Mouse (Mus musculus) neural tube, embryonic 13.5 days (tissue): ENCODE data around the gene Ankrd1. TPM values are rescaled to one million over a fixed set of nuclear protein-coding genes. Genes with fewer than 3 reads are reported as not detected.

Source experiments
- ATAC-seq: fragments of 200-750 bp; cut with Nextera tagmentation; 2 replicates; pipeline ENCODE4 v1.8.0; 2017; ENCODE audit warnings: low read depth, mild to moderate bottlenecking, moderate TSS enrichment, moderate library complexity
- H3K27ac ChIP-seq: fragments of 300-500 bp; sonication (generic); replicated peaks from 2 replicates; pipeline ENCODE4 v1.5.1; 2015; ENCODE audit warnings: moderate library complexity, mild to moderate bottlenecking, inconsistent platforms
- H3K27me3 ChIP-seq: fragments of 300-500 bp; sonication (generic); 2 replicates; pipeline ENCODE4 v1.6.1; 2015; ENCODE audit warnings: mild to moderate bottlenecking, inconsistent platforms
- H3K36me3 ChIP-seq: fragments of 300-500 bp; sonication (generic); 2 replicates; pipeline ENCODE4 v1.6.1; 2015; ENCODE audit warnings: mild to moderate bottlenecking, inconsistent platforms
- H3K4me1 ChIP-seq: fragments of 300-500 bp; sonication (generic); replicated peaks from 2 replicates; pipeline ENCODE4 v1.6.1; 2015; ENCODE audit warnings: inconsistent platforms
- H3K4me2 ChIP-seq: fragments of 300-500 bp; sonication (generic); 2 replicates; pipeline ENCODE4 v1.6.1; 2015; ENCODE audit warnings: inconsistent platforms, mild to moderate bottlenecking, moderate library complexity
- H3K4me3 ChIP-seq: fragments of 300-500 bp; sonication (generic); 2 replicates; pipeline ENCODE4 v1.5.1; 2015; ENCODE audit warnings: mild to moderate bottlenecking, inconsistent platforms
- H3K9ac ChIP-seq: fragments of 300-500 bp; sonication (generic); 2 replicates; pipeline ENCODE4 v1.6.1; 2015; ENCODE audit warnings: moderate library complexity, mild to moderate bottlenecking, inconsistent platforms
- H3K9me3 ChIP-seq: fragments of 300-500 bp; sonication (generic); 2 replicates; pipeline ENCODE4 v1.6.1; 2016; ENCODE audit warnings: inconsistent platforms
- WGBS: fragments of 180-500 bp; shearing (Covaris S2); methylation state at CpG from one replicate; pipeline ENCODE4 v1.1.7; 2015; 5-methylcytosine and 5-hydroxymethylcytosine counted together
- polyA plus RNA-seq: library from polyadenylated mRNA; unstranded; fragments of >200 nt; fragmentation: Nextera tagmentation; extraction: Ambion mirVana; gene quantifications from 2 replicates; pipeline ENCODE4 v1.2.1, GENCODE M21; 2015

The Ankrd1 gene
- polyA plus RNA-seq, 1 experiment from 2014 or later: 0.38 TPM

- H3K9me3 ChIP-seq: no peaks in the 10 kb centered on the region
- H3K4me2 ChIP-seq: no peak overlapping the region
- H3K4me1 ChIP-seq: no peaks in the 10 kb centered on the region
- ATAC-seq: no peak
- H3K4me3 ChIP-seq: no peak overlapping the region
- 92% methylated on average over 5 of the region's 5 CpGs for WGBS
- H3K27me3 ChIP-seq: no peaks in the 10 kb centered on the region
- H3K27ac ChIP-seq: no peak overlapping the region
- H3K36me3 ChIP-seq: peaks cover 48% of the 10 kb centered on the region
- H3K9ac ChIP-seq: no peak overlapping the region
Observed at GRCm38 (mm10) chr19:36103909-36104308, 16.0 kb downstream of the Ankrd1 start.

- Histone ChIP-seq H3K9ac (no peak overlapping the region), H3K27me3 (no peaks in the 10 kb centered on the region), H3K4me2 (no peak overlapping the region), H3K4me1 (no peaks in the 10 kb centered on the region), H3K9me3 (no peaks in the 10 kb centered on the region), H3K36me3 (peaks cover 89% of the 10 kb centered on the region), H3K4me3 (no peak overlapping the region), H3K27ac (no peak overlapping the region)
- WGBS: 81% methylated on average over 7 of the region's 7 CpGs
- no peak for ATAC-seq
Observed at GRCm38 (mm10) chr19:36098916-36099315, 21.0 kb downstream of the Ankrd1 start.

GRCm38 (mm10) chr19:36098265-36098664, 21.6 kb downstream of the Ankrd1 start:
- ATAC-seq: no peak
- H3K4me1 ChIP-seq: no peaks in the 10 kb centered on the region
- no peak overlapping the region for H3K4me2 ChIP-seq
- no peaks in the 10 kb centered on the region for H3K27me3 ChIP-seq
- H3K4me3 ChIP-seq: no peak overlapping the region
- H3K9me3 ChIP-seq: no peaks in the 10 kb centered on the region
- H3K36me3 ChIP-seq: peaks cover 89% of the 10 kb centered on the region
- no peak overlapping the region for H3K9ac ChIP-seq
- WGBS: 85% methylated on average over 1 of the region's 1 CpGs
- no peak overlapping the region for H3K27ac ChIP-seq

- Histone ChIP-seq H3K4me1 (no peaks in the 10 kb centered on the region), H3K9ac (no peak overlapping the region), H3K9me3 (no peaks in the 10 kb centered on the region), H3K36me3 (peaks cover 88% of the 10 kb centered on the region), H3K27me3 (no peaks in the 10 kb centered on the region), H3K4me2 (no peak overlapping the region), H3K27ac (no peak overlapping the region), H3K4me3 (no peak overlapping the region)
- WGBS: 87% methylated on average over 3 of the region's 3 CpGs
- ATAC-seq: no peak
Observed at GRCm38 (mm10) chr19:36097194-36097593, 22.7 kb downstream of the Ankrd1 start.

GRCm38 (mm10) chr19:36090781-36091180, 29.1 kb downstream of the Ankrd1 start:
- H3K36me3 ChIP-seq: peaks cover 69% of the 10 kb centered on the region
- ATAC-seq: no peak
- no peaks in the 10 kb centered on the region for H3K27me3 ChIP-seq
- H3K9me3 ChIP-seq: no peaks in the 10 kb centered on the region
- no peaks in the 10 kb centered on the region for H3K4me1 ChIP-seq
- H3K4me3 ChIP-seq: no peak overlapping the region
- H3K9ac ChIP-seq: no peak overlapping the region
- 54% methylated on average over 5 of the region's 5 CpGs for WGBS
- H3K27ac ChIP-seq: no peak overlapping the region
- no peak overlapping the region for H3K4me2 ChIP-seq

GRCm38 (mm10) chr19:36083262-36084225, 36.4 kb downstream of the Ankrd1 start, which contains the start of gene Rpp30:
Gene Rpp30, plus strand, starts transcription at chr19:36083716.
- Histone ChIP-seq H3K36me3 (peaks cover 7% of the 10 kb centered on the region), H3K4me3 (peak within 1 kb of the TSS; percentile 86), H3K4me1 (peaks cover 13% of the 10 kb centered on the region), H3K27me3 (peaks cover 5% of the 10 kb centered on the region; the same call in 1 of the 2 replicates), H3K9ac (peak within 1 kb of the TSS; percentile 85), H3K4me2 (peak within 1 kb of the TSS; percentile 94), H3K9me3 (no peaks in the 10 kb centered on the region), H3K27ac (peak within 1 kb of the TSS; percentile 76)
- peak; percentile 97 for ATAC-seq
- 2% methylated on average over 34 of the region's 34 CpGs for WGBS

GRCm38 (mm10) chr19:36082606-36083261, 37.2 kb downstream of the Ankrd1 start:
- peak; percentile 87 for ATAC-seq
- Histone ChIP-seq H3K9ac (peak overlapping the region; percentile 85), H3K27me3 (peaks cover 5% of the 10 kb centered on the region; the same call in 1 of the 2 replicates), H3K36me3 (no peaks in the 10 kb centered on the region), H3K4me1 (peaks cover 13% of the 10 kb centered on the region), H3K4me2 (peak overlapping the region; percentile 94), H3K27ac (no peak overlapping the region), H3K9me3 (no peaks in the 10 kb centered on the region), H3K4me3 (peak overlapping the region; percentile 86)
- 45% methylated on average over 7 of the region's 7 CpGs for WGBS

- peaks cover 9% of the 10 kb centered on the region; the same call in 1 of the 2 replicates for H3K27me3 ChIP-seq
- H3K27ac ChIP-seq: no peak overlapping the region
- H3K9ac ChIP-seq: no peak overlapping the region
- no peak overlapping the region for H3K4me3 ChIP-seq
- H3K36me3 ChIP-seq: no peaks in the 10 kb centered on the region
- H3K4me1 ChIP-seq: no peaks in the 10 kb centered on the region
- 73% methylated on average over 2 of the region's 2 CpGs for WGBS
- H3K4me2 ChIP-seq: no peak overlapping the region
- no peaks in the 10 kb centered on the region for H3K9me3 ChIP-seq
- ATAC-seq: no peak; the same call in 1 of the 2 replicates
Observed at GRCm38 (mm10) chr19:36062801-36063529, 56.9 kb downstream of the Ankrd1 start.

Other genes with a start within 250 kb of the Ankrd1 start
- gene Htr7, start 62.6 kb downstream of the Ankrd1 start, polyA plus RNA-seq: 17.2 and 18.9 TPM in 2 replicates
- 80.8 and 85.1 TPM in 2 replicates for gene Rpp30, start 36.4 kb downstream of the Ankrd1 start, polyA plus RNA-seq
- 5.3 and 6.9 TPM in 2 replicates for gene Pcgf5, start 228.2 kb upstream of the Ankrd1 start, polyA plus RNA-seq